Mouse (Mus musculus): Measurements from ENCODE around the gene Nanp. TPM values are rescaled to one million over a fixed set of nuclear protein-coding genes. Genes with fewer than 3 reads are reported as not detected.

Gene Nanp
- total RNA-seq, 2 experiments from 2014 or later = 7.8 to 9.2 TPM

DNA sequence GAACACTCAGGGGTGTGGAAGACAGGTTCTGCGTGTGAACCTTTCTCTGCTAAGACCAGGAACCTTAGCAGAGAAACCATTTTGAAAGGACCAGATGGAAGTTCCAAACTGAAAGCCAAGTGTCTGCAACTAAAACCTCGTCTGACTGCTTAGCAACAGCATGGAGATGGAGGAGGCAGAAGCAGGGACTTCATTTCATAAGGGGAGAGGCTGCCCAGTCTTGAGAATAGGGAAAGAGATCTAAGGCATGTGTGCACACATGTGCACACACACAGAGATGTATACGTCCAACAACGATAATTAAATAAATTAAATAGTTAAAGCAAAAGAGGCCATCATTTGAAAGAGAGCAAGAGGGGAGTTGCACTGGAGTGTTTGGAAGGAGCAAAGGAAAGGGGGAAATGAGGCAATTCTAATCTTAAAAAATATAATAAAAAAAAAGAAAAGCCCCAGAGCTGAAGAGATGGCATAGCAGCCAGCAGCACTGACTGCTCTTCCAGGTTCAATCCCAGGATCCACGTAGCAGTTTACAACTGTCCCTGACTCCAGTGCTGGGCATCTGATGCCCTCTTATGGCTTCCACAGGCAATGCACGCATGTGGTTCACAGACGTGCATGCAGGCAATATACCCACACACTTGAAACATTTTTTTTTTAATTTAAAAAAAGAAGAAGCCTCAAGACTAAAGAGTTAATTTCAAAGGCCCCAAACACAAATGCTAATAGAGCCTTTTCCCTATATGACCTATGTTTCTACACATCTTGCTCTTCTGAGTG, 38.6 kb downstream of the Nanp start:
- DNase-seq (ENCODE audit: low spot score in 2 of 2) = peak; percentile 34 to 40

- no peak for DNase-seq (ENCODE audit: low spot score in 2 of 2)
Measured at GRCm38 (mm10) chr2:150999021-150999420, 40.2 kb downstream of the Nanp start.

DNA sequence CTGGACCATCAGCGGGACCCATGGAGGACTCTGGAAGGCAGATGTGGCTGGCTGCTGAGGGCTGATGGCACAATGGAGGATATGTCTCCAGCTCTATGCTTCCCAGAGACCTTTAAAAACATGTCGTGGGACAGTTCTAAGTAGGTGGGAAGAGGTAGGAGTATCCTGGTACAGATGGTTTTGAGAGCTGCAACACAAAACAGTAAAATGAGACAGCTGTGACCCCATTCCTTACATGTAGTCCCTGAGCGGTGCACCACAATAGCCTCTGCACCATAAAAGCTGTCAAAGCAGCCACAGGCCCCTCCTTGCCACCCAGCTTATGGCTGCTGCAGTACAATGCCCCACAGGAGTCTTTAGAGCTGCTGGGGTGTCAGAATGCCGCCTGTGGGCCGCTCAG, 41.6 kb downstream of the Nanp start:
- DNase-seq (ENCODE audit: low spot score in 2 of 2) = no peak

DNA sequence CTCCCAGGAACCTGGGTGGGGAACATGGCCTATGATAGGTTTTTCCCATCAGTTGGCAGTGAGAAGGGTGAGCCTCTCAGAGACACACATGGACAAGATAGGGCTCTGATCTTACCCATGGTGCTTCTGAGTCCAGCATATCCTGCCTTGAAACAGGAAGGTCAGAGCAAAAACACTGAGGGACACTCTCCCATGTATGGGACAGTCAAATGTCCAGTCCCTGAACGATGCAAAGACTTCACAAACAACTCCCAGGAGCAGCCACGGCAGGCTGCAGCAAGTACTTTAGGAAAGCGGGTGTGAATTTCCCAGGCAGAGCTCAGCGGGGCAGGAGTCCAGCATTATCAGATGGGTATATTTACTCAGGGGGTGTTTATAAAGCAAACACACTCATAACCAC, 43.9 kb downstream of the Nanp start:
- DNase-seq (ENCODE audit: low spot score in 2 of 2) = no peak

DNA sequence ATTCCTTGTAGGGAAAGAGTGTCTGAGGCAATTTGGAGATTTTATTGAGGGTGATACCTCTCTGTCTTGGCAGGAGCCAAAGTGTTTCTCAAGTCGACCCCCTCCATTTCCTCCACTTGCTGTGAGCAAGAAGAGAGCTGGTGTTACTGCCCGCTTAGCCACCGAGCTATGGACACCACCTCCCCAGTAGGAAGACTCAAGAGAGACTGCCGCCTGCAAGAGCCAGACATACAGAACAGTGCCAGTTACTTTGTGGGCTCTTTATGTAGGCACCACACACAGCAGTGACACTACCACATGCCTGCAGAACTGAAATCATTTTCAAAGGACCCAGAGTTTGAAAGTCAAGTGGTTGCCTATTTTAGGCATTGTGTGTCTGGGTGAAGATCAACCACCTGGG, 48.1 kb downstream of the Nanp start:
- DNase-seq (ENCODE audit: low spot score in 2 of 2) = no peak

DNA sequence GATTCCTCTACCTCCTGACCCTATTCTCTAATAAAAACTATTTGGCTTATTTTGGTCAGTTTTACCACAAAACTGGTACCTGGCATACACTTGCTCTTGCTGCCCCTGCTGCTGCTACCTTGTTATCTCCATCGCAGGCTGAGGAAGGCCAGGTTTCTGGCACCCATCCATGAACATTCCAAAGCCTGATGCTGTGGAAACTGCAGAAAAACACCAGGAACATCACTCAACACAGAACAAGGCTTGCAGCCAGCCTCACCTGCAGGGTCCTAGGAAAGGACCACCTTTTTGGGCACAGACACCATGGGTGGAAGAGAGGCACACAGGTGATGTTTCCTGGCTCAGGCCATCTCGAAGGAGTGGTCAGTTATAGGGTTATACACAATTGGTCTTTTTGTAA, 48.7 kb downstream of the Nanp start:
- DNase-seq (ENCODE audit: low spot score in 2 of 2) = no peak

DNA sequence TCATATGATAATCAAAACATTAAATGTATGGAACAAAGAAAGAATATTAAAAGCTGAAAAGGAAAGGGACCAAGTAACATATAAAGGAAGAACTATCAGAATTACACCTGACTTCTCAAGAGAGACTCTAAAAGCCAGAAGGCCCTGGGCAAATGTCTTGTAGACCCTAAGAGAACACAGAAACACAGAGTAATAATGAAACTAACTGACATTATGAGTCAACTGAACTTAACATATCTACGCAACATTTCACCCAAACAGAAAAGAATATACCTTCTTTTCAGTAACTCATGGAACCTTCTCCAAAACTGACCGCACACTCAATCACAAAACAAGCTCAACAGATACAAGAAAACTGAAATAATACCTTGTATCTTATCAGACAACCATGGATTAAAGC, 53.8 kb downstream of the Nanp start:
- DNase-seq (ENCODE audit: low spot score in 2 of 2) = no peak

- no peak for DNase-seq (ENCODE audit: low spot score in 2 of 2)
Measured at GRCm38 (mm10) chr2:150982051-150982450, 57.1 kb downstream of the Nanp start.

GRCm38 (mm10) chr2:150981524-150981923, 57.7 kb downstream of the Nanp start:
- peak in 1 of 2 experiments; percentile 1 for DNase-seq (ENCODE audit: low spot score in 2 of 2)

- DNase-seq (ENCODE audit: low spot score in 2 of 2) = peak in 1 of 2 experiments; percentile 12
Measured at GRCm38 (mm10) chr2:150979861-150980620, 59.2 kb downstream of the Nanp start.

Other genes starting within 250 kb of the Nanp start
- 10 to 100 TPM; 72.8 to 74.0 TPM for gene Abhd12, start 134.7 kb downstream of the Nanp start, total RNA-seq (2021)
- 1 to 10 TPM; 1.2 to 1.7 TPM for gene Gins1, start 134.0 kb downstream of the Nanp start, total RNA-seq (2021)
- gene Ninl, start within 50 bp of the Nanp start, total RNA-seq (2021) = 10 to 100 TPM in 1 of 2 experiments, 1 to 10 TPM in 1; 8.1 to 32.8 TPM
- gene Gm14151, start 53.0 kb upstream of the Nanp start, total RNA-seq (2021) = not detected
- not detected for gene Gm14147, start 58.8 kb upstream of the Nanp start, total RNA-seq (2021)

All from adrenal gland, adult 18-20 months (tissue).